ENCODE assay signal across 20 mouse cellular contexts in genomic region chr9:71550176-71550575, GRCm38 (mm10). TPM values are rescaled to one million over a fixed set of nuclear protein-coding genes. Genes with fewer than 3 reads are reported as not detected.
DNase-seq lines count a peak whose midpoint lies in the region; TF ChIP-seq lines count a peak whose summit lies in the region.
"Had no signal": no experiment of that assay in that cellular context is flagged by ENCODE, and none has a peak within 500 bp of the region (broad histone marks: within the 10 kb centered on the region; RNA-seq: fewer than 3 reads in every experiment).

No protein-coding gene starts in this region.

- H3K4me3 ChIP-seq in layer of hippocampus, adult 2 months: no peak overlapping the region
- H3K4me3 ChIP-seq: embryonic facial prominence, embryonic 13.5 days; embryonic facial prominence, embryonic 15.5 days; erythroblast, embryonic 14.5 days; forebrain, embryonic 10.5 days; forebrain, embryonic 12.5 days had no signal

- H3K27ac ChIP-seq in layer of hippocampus, adult 2 months: no peak overlapping the region
- H3K27ac ChIP-seq: embryonic facial prominence, embryonic 13.5 days; embryonic facial prominence, embryonic 15.5 days; forebrain, embryonic 10.5 days; forebrain, embryonic 12.5 days had no signal

- no peak for TF ChIP-seq CTCF in layer of hippocampus, adult 2 months (conservative IDR thresholded peaks at IDR 0.05)

- peak; percentile 84 for DNase-seq in adrenal gland, adult 2 months
- DNase-seq in adrenal gland, adult 8-10 months: peak; percentile 66
- peak; percentile 62 for DNase-seq in adrenal gland, postnatal 14 days
- peak; percentile 67 for DNase-seq in adrenal gland, postnatal 36 days
- DNase-seq in layer of hippocampus, adult 2 months (ENCODE audit: low spot score in 2 of 2): no peak
- no peak for DNase-seq in lung, postnatal 36 days
- DNase-seq in thymus, postnatal 10 days (ENCODE audit: low spot score in 2 of 2): no peak
- DNase-seq: cerebellum, adult 11 months; cerebellum, adult 18-20 months; cerebellum, adult 8-10 months; cerebellum, adult 9-11 months; cerebellum, postnatal 14 days; cerebellum, postnatal 36 days; embryo, embryonic 11 days had no signal

RNA-seq across cellular contexts. Expression of gene Myzap, which starts 42.0 kb away (rescaled TPM):
- total RNA-seq in adrenal gland, adult 2 months (2021): 10 to 100 TPM; 10.3 to 11.7 TPM
- 3.2 and 3.9 TPM in 2 replicates for polyA plus RNA-seq in adrenal gland, adult 2 months (2012; rRNA removed)
- 10 to 100 TPM in 3 of 4 experiments, 1 to 10 TPM in 1; 9.8 to 14.4 (median 11.5) TPM for total RNA-seq in adrenal gland, adult 8-10 months (2022)
- total RNA-seq in adrenal gland, postnatal 14 days (2021): 9.4 and 15.2 TPM in 2 replicates
- 10 to 100 TPM in 1 of 2 experiments, 1 to 10 TPM in 1; 6.8 to 12.9 TPM for total RNA-seq in adrenal gland, postnatal 36 days (2021)
- total RNA-seq in layer of hippocampus, adult 2 months (2021): 1 to 10 TPM; 1.1 to 1.9 TPM
- total RNA-seq: MEL had no signal
- polyA plus RNA-seq: erythroblast, embryonic 14.5 days had no signal

Comparison
In these comparisons a context has a peak if more than half of its experiments do, and no peak if none do; other contexts are left out.
1. DNase-seq: peak in adrenal gland, adult 2 months (single experiment), adrenal gland, adult 8-10 months (single experiment), adrenal gland, postnatal 14 days (single experiment) and adrenal gland, postnatal 36 days (2 of 2); none in layer of hippocampus, adult 2 months (0 of 2), lung, postnatal 36 days (single experiment) and thymus, postnatal 10 days (0 of 2).